Mouse (Mus musculus): ENCODE data around the gene Lca5. TPM values are rescaled to one million over a fixed set of nuclear protein-coding genes. Genes with fewer than 3 reads are reported as not detected.

Gene Lca5
- polyA plus RNA-seq (2014; fragmentation: Illumina TruSeq; extraction: RNeasy Lipid Tissue Mini Kit (QIAGEN cat#74804); ENCODE audit: low read depth, low replicate concordance): 1.3 TPM

GRCm38 (mm10) chr9:83440392-83441357 is at the start of gene Lca5:
Gene Lca5, minus strand, starts transcription at chr9:83441127.

Other genes with a start within 250 kb of the Lca5 start
- gene Sh3bgrl2, start 107.2 kb upstream of the Lca5 start, polyA plus RNA-seq (2014; fragmentation: Illumina TruSeq; extraction: RNeasy Lipid Tissue Mini Kit (QIAGEN cat#74804); ENCODE audit: low read depth, low replicate concordance): 46.1 TPM

All from kidney, adult 10 weeks (tissue).